Mouse (Mus musculus) bone marrow macrophage, adult 2 months (primary cell): ENCODE measurements around the gene Suco.

Source experiments
- CTCF ChIP-seq: IDR thresholded peaks from 2 replicates; pipeline ENCODE4 v1.5.1; 2012; ENCODE audit warnings: low read depth, mild to moderate bottlenecking, low read length, moderate library complexity
- POLR2A ChIP-seq: IDR thresholded peaks from 2 replicates; pipeline ENCODE4 v1.6.1; 2012; ENCODE audit warnings: mild to moderate bottlenecking, low read depth, low read length, borderline replicate concordance

- TF ChIP-seq CTCF: no peak
- no peak for TF ChIP-seq POLR2A
Measured at GRCm38 (mm10) chr1:161896130-161896529, 19.6 kb upstream of the Suco start.
